Comparison of ENCODE assay signal across 11 mouse cellular contexts in genomic region chr11:120040440-120040839, GRCm38 (mm10). TPM values are rescaled to one million over a fixed set of nuclear protein-coding genes. Genes with fewer than 3 reads are reported as not detected.
A peak's percentile ranks its signal among the peaks of the same experiment; 100 is the strongest.
DNase-seq lines count a peak whose midpoint lies in the region; ATAC-seq lines count a peak whose summit lies in the region.
"Had no signal": no experiment of that assay in that cellular context is flagged by ENCODE, and none has a peak within 500 bp of the region (broad histone marks: within the 10 kb centered on the region; RNA-seq: fewer than 3 reads in every experiment).

No protein-coding gene starts in this region.

- 82% methylated on average over 8 of the region's 8 CpGs for whole genome bisulfite sequencing in midbrain, embryonic 11.5 days

- H3K4me2 ChIP-seq in midbrain, embryonic 11.5 days = no peak overlapping the region
- H3K4me2 ChIP-seq: embryonic facial prominence, embryonic 15.5 days had no signal

- H3K9me3 ChIP-seq in midbrain, embryonic 11.5 days (ENCODE audit: control insufficient read depth, low read length) = no peaks in the 10 kb centered on the region
- H3K9me3 ChIP-seq: embryonic facial prominence, embryonic 15.5 days had no signal

- H3K4me1 ChIP-seq in midbrain, embryonic 11.5 days (ENCODE audit: control insufficient read depth, insufficient read depth, low read length) = no peaks in the 10 kb centered on the region

- no peak overlapping the region for H3K9ac ChIP-seq in midbrain, embryonic 11.5 days (ENCODE audit: low read length)
- H3K9ac ChIP-seq: embryonic facial prominence, embryonic 15.5 days had no signal

- peak; percentile 69 to 79 for DNase-seq in frontal cortex, adult 2 months (ENCODE audit: extremely low spot score in 1 of 2, low spot score in 1 of 2)
- no peak for DNase-seq in frontal cortex, postnatal 10 days (ENCODE audit: low spot score in 2 of 2)
- DNase-seq in layer of hippocampus, adult 18-20 months (ENCODE audit: low spot score in 2 of 2) = peak; percentile 67 to 82
- DNase-seq in layer of hippocampus, adult 9-10 months (ENCODE audit: low spot score) = no peak
- DNase-seq in right cerebral cortex, adult 2 months (ENCODE audit: low spot score in 2 of 2) = peak; percentile 74 to 79
- no peak for DNase-seq in midbrain, embryonic 11.5 days (ENCODE audit: low spot score, missing footprints)
- no peak for DNase-seq in urinary bladder, postnatal 4 days (ENCODE audit: low spot score in 2 of 2)
- DNase-seq: adrenal gland, adult 2 months; thymus, adult 2 months had no signal

- no peaks in the 10 kb centered on the region for H3K27me3 ChIP-seq in midbrain, embryonic 11.5 days (ENCODE audit: control insufficient read depth, insufficient read depth, low read length)
- H3K27me3 ChIP-seq: embryonic facial prominence, embryonic 15.5 days had no signal

- no peak overlapping the region for H3K4me3 ChIP-seq in midbrain, embryonic 11.5 days (ENCODE audit: low read depth, low read length)
- H3K4me3 ChIP-seq: embryonic facial prominence, embryonic 15.5 days had no signal

- peak; percentile 44 to 47 for ATAC-seq in hematopoietic stem cell, adult 5-6 weeks (replicated peaks in 1 of 2; ENCODE audit: insufficient read depth in 1 of 2, low FRiP score in 2 of 2, low TSS enrichment in 1 of 2, low read depth in 1 of 2, poor library complexity in 2 of 2, severe bottlenecking in 2 of 2)
- no peak for ATAC-seq in midbrain, embryonic 11.5 days (ENCODE audit: low FRiP score)

- H3K36me3 ChIP-seq in midbrain, embryonic 11.5 days (ENCODE audit: control insufficient read depth, insufficient read depth, low read length) = no peaks in the 10 kb centered on the region
- H3K36me3 ChIP-seq: embryonic facial prominence, embryonic 15.5 days had no signal

- no peak overlapping the region for H3K27ac ChIP-seq in midbrain, embryonic 11.5 days (ENCODE audit: low read depth, low read length)

RNA-seq across cellular contexts. Expression of gene Aatk, which starts 6.5 kb away (rescaled TPM):
- 182 and 188 TPM in 2 replicates for polyA plus RNA-seq in frontal cortex, adult 2 months (2012; rRNA removed)
- total RNA-seq in layer of hippocampus, adult 18-20 months (2021) = 100 to 1,000 TPM; 205 to 215 TPM
- 0.40 and 1.6 TPM in 2 replicates for total RNA-seq in hematopoietic stem cell, adult 5-6 weeks (2017)
- polyA plus RNA-seq in midbrain, embryonic 11.5 days (2014; fragmentation: Nextera tagmentation; extraction: Ambion mirVana) = 1.3 TPM in 2 replicates

RNA-seq across cellular contexts. Expression of gene Cep131, which starts 46.2 kb away (rescaled TPM):
- polyA plus RNA-seq in frontal cortex, adult 2 months (2012; rRNA removed) = 38.8 and 43.4 TPM in 2 replicates
- total RNA-seq in layer of hippocampus, adult 18-20 months (2021) = 10 to 100 TPM; 31.7 to 32.5 TPM
- total RNA-seq in hematopoietic stem cell, adult 5-6 weeks (2017) = 22.5 and 25.5 TPM in 2 replicates
- polyA plus RNA-seq in midbrain, embryonic 11.5 days (2014; fragmentation: Nextera tagmentation; extraction: Ambion mirVana) = 24.9 and 28.9 TPM in 2 replicates

RNA-seq across cellular contexts. Expression of gene Tepsin, which starts 58.1 kb away (rescaled TPM):
- polyA plus RNA-seq in frontal cortex, adult 2 months (2012; rRNA removed) = 31.1 and 35.6 TPM in 2 replicates
- total RNA-seq in layer of hippocampus, adult 18-20 months (2021) = 10 to 100 TPM; 13.9 to 17.9 TPM
- 8.4 and 9.6 TPM in 2 replicates for total RNA-seq in hematopoietic stem cell, adult 5-6 weeks (2017)
- polyA plus RNA-seq in midbrain, embryonic 11.5 days (2014; fragmentation: Nextera tagmentation; extraction: Ambion mirVana) = 12.3 and 14.2 TPM in 2 replicates

RNA-seq across cellular contexts. Expression of gene Ndufaf8, which starts 58.3 kb away (rescaled TPM):
- 42.3 and 46.2 TPM in 2 replicates for polyA plus RNA-seq in frontal cortex, adult 2 months (2012; rRNA removed)
- total RNA-seq in layer of hippocampus, adult 18-20 months (2021) = 10 to 100 TPM; 38.6 to 39.3 TPM
- 13.4 and 17.9 TPM in 2 replicates for total RNA-seq in hematopoietic stem cell, adult 5-6 weeks (2017)
- 58.4 and 61.3 TPM in 2 replicates for polyA plus RNA-seq in midbrain, embryonic 11.5 days (2014; fragmentation: Nextera tagmentation; extraction: Ambion mirVana)

Comparison
In these comparisons a context has a peak if more than half of its experiments do, and no peak if none do; other contexts are left out.
1. DNase-seq: peak in frontal cortex, adult 2 months (2 of 2), layer of hippocampus, adult 18-20 months (2 of 2) and right cerebral cortex, adult 2 months (2 of 2); none in frontal cortex, postnatal 10 days (0 of 2), layer of hippocampus, adult 9-10 months (single experiment), midbrain, embryonic 11.5 days (single experiment) and urinary bladder, postnatal 4 days (0 of 2).
2. RNA of gene Aatk, which starts 6.5 kb away (total RNA-seq): 205 to 215 TPM in layer of hippocampus, adult 18-20 months; 0.40 to 1.6 TPM in hematopoietic stem cell, adult 5-6 weeks; every median in the first group is over 10 times any median in the second.